Mouse (Mus musculus): ENCODE measurements around the gene Dnah14.

The Dnah14 gene

DNA sequence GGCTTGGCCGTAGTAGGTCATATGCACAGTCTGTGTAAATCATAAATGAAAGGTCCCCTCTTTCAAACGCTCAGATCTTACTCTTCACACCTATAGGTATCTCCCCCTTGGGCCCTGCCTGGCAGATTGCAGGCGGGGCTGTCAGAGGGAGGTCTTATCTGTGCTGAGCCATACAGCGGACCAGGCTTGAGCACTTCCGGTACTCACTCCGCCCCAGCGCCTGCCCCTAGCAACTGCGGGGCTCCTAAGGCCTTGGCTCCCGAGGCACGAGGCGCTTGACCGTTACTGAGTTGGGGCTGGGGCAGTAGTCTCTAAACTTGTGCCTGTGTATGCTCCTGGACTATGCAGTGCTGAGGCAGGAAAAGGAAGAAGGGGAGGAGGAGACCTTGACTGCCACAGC lies at the start of gene Dnah14:
Gene Dnah14 (plus strand): TSS at position 238 of the 400 bp plus-strand sequence.
- no peak for DNase-seq

DNA sequence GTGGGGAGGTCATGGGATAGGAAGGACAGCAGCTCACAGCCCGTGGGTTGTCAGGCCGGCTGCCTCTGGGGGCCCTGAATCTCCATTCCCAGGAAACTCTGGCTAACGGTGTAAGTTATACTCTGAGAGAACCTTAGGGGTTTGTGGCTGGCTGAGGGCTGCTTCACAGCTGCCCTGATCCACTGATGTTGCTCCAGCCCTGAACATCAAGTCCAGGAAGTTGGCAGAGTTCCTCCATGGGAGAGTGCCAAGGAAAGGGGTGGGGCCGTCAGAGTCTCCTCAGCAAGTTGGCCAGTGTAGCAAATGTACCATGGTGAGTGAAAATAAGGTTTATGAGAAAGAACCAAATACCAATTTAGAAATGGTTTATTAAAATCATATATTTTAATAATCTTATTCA lies 47.0 kb upstream of the Dnah14 start:
- DNase-seq = peak; percentile 91

DNA sequence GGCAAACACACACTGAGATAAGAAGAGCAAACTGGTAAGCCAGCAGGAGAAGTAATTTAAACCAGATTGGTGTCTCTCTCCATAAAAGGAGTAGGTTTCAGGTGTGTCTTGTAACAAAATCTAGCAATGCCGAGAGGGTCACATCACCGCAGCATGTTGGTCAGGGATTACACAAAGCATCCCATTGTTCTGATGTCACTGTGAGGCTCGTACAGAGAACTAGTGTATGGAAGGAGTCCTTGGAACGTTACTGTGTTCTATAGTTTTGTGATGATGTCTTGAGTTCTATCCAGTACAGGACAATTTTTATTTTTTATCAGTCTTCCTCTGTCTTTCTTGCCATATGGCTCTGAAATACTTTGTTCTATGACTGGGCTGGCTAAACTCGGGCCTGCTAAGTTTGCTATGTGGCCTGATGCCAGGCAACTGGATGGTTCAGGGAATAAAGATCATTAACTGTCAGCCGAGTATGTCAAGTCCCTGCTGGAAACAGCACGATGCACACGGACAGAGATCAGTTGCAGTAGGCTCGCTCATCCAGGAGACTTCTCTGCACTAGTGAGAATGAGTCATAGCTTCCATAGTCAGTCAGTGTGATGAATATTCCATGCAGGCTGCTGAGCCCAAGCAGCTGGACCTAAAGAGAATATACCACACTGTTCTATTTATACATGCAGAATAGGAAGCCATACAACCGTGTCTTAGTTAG lies 41.0 kb upstream of the Dnah14 start:
- peak; percentile 48 for DNase-seq

GRCm38 (mm10) chr1:181537627-181538525 lies 38.5 kb upstream of the Dnah14 start:
- DNase-seq = peak; percentile 10

DNA sequence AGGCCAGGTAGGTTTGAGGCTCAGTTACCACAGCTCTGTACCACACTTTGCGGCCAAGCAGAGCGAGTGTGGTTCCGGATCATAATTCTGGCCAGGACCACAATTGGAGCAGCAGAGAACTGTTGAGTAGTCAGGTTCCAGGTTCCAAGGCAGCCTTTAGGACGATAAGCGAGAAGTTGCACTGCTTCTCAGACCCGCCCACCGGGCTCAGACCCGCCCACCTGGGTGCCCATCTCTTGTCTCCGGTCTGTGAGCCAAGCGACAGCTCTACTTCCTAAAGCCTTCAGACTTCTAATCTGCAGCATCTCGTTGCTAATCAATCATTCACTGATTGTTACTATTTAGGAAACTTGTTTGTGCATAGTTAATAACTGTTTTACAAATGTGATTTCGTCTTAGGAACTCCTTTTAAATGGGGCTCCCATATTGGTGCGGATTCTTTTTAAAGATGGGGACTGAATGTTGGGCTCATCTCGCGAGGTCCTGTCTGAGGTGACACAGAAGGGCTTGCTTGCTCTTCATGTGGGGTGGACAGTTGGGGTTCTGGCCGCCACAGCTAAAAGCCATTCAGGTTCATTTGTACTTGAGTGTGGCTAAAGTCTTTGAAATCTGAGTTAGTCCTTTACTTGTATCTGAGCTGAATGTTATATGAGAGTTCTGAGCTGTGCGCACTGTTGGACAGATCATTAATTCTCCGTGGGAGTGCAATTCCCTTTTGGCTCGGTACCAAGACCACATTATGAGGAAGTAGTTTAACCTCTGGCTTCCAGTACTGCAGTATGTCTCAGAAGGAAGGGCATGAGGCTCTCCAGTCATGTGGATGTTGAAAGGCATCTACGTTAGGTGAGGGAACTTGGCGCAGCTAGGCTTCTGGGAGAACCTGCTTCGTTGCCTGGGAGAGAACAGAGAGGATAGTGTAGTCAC lies 36.3 kb upstream of the Dnah14 start:
- DNase-seq = peak; percentile 79

DNA sequence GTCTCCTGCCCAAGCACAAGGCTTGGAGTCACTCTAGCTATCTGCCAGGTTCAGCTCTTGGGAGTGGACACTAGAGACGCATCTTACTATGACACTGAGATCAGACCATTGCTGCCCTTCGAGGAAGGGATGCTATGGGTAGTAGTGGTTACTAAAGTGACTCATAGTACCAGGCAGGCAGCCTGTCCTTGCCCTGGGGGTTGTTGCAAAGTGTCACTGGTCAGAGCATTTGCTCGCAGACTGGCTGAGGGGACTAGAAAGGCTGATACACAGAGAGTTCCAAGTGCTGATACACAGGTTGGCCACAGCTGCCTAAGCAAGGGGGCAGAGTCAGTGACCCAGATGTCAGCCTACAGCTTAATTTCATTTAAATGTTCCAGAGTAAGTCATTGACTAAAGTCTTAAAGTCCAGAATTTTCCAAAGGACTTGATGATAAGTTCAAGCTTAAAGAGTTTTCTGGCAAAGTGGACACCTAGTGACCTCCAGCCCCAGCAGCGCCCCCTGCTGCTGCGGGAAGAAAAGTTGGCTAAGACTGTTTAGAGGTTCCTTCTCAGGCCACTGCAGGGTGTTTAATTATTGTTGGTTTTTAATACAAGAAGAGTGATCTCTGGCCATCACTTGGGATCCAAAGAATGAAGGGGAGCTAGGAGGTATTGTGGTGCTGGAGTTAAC lies 32.5 kb upstream of the Dnah14 start:
- peak; percentile 53 for DNase-seq

DNA sequence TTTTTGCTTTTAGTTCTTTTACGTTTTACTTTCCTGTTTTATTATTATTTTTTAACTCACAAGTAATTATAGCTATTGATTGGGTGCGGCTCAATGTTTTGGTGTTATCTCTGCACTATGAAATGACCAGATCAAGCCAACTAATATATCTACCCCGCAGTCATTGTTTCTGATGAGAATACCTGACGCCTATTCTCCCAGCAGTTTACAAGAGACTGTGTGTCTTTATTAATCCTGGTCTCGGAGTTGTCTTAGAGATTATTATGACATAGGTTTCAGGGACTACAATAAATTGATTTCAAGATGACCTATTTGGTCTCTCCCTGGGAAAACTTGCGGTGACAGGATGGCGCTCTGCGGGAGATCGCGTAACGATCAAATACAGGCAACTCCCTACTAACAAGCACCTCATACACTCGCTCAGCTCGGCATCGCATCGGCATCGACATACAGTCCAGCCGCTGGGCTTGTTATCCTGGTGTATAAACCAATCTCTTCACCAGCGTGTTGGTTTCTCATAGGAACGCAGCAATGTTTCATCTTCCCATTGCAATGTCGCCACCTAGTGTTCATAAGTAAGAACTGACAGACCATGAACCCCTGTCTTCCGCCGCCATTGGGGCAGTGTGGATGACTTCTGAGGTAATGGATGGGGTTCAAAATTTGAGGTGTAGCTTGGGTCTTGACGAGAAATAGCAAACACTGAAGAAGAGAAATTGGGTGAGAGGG lies 31.2 kb upstream of the Dnah14 start:
- peak; percentile 77 for DNase-seq

- DNase-seq = no peak
These were observed 26.4 kb upstream of the Dnah14 start for GRCm38 (mm10) chr1:181549987-181550386.

- DNase-seq = no peak
These were observed 25.5 kb upstream of the Dnah14 start for GRCm38 (mm10) chr1:181550826-181551225.

GRCm38 (mm10) chr1:181552533-181553410 lies 23.6 kb upstream of the Dnah14 start:
- no peak for DNase-seq

- no peak for DNase-seq
These were observed 20.9 kb upstream of the Dnah14 start for GRCm38 (mm10) chr1:181555475-181555874.

DNA sequence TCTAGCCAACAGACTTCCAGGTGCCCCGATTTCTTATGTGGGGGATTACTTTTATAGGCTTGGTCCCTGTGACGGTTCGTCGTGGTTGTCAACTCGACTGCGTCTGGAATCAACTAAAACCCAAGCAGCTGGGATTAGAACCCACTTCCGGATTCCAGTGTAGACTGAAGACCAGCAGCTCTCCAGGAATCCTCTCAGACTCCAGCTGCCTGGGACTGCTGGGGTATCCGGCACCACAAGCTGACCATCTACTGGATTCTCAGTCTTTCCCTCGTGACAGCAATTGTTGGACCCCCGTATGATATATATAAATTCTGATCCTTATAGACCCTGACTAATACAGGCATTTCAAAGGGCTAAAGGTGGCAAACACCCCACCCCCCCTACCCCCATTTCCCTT lies 16.7 kb upstream of the Dnah14 start:
- no peak for DNase-seq

- no peak for DNase-seq
These were observed 16.0 kb upstream of the Dnah14 start for GRCm38 (mm10) chr1:181560325-181560724.

GRCm38 (mm10) chr1:181560896-181561767 lies 15.2 kb upstream of the Dnah14 start:
- DNase-seq = no peak

- DNase-seq = no peak
These were observed 14.5 kb upstream of the Dnah14 start for GRCm38 (mm10) chr1:181561768-181562444.

DNA sequence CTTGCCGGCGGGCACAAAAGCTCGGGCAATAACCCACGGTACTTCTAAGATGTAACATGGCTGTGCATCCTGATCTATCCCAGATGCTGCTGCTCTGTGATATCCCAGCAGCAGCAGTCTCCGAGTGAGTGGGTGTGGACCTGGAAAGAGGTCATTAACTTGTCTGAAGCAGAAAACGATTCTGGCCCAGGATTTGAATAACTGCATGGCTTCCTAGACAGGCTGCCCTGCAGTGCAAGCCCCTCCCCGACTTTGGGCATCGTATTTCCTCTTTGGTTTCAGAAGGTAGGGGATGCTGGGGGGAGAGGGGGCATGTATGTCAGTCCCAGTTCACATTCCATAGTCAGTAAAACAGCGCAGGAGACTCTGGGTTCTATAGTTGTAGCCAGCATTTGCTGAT lies 6.9 kb upstream of the Dnah14 start:
- no peak for DNase-seq

GRCm38 (mm10) chr1:181583152-181583551 lies 6.8 kb downstream of the Dnah14 start:
- peak; percentile 6 for DNase-seq

- no peak for DNase-seq
These were observed 12.8 kb downstream of the Dnah14 start for GRCm38 (mm10) chr1:181589116-181589515.

DNA sequence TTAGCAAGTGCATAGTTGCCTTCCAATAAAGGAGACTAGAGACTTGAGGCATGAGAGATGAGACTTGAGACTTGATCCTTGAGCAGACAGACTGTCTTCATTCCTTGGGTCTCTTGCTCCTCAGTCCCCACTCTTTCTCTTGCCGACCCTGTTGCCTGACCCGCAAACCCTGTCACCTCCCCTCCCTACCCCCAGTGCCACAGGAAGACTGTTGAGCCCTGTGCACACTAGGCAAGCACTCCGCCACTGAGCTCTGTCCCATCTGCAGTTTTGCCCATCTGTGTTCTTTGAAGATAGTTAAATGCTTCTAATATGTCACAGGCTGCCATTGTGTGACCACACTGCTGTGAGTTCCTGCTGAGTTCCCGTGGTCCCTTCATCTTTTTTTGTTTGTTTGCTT lies 23.0 kb downstream of the Dnah14 start:
- DNase-seq = no peak
